Mouse (Mus musculus): ENCODE results near the gene Mrs2. TPM values are rescaled to one million over a fixed set of nuclear protein-coding genes. Genes with fewer than 3 reads are reported as not detected.

Gene Mrs2
- polyA plus RNA-seq, 1 experiment = 11.3 TPM

DNA sequence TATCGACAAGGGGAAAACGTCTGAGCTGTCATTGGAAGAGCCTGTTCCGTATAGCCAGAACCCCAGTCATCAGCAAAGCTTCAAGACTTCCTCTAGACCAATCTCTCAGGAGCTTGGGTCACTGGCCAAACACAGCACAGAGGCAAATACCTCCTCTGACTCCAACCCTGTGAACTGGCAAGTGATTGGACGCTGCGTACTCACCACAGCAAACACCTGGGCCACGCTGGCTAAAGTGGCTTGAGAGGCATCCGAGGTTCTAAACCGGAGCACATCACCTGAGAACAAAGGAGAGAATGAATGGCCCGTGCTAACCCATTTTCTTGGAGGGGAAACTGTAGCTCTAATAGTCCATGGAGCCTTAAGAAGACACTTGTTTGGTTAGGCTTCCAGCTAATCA lies 1.9 kb downstream of the Mrs2 start:
- H3K4me3 ChIP-seq (ENCODE audit: low read depth, low read length) = no peak overlapping the region

GRCm38 (mm10) chr13:25007115-25007514 lies 13.1 kb downstream of the Mrs2 start:
- H3K4me1 ChIP-seq (ENCODE audit: control insufficient read depth, insufficient read depth, insufficient read length, low read length) = no peaks in the 10 kb centered on the region
- H3K27me3 ChIP-seq (ENCODE audit: control insufficient read depth, insufficient read depth, low read length) = no peaks in the 10 kb centered on the region
- H3K27ac ChIP-seq (ENCODE audit: insufficient read depth, low read depth, low read length) = no peak overlapping the region
- peaks cover 26% of the 10 kb centered on the region for H3K36me3 ChIP-seq (ENCODE audit: control insufficient read depth, insufficient read depth, low read length)
- no peak overlapping the region for H3K4me3 ChIP-seq (ENCODE audit: low read depth, low read length)
- WGBS = 62% methylated on average over 8 of the region's 8 CpGs
- no peak for TF ChIP-seq POLR2A (IDR thresholded peaks at IDR 0.05; ENCODE audit: low read depth, low read length)
- TF ChIP-seq CTCF (IDR thresholded peaks at IDR 0.05; ENCODE audit: extremely low read depth, insufficient read length, insufficient replicate concordance, low read depth, low read length) = no peak

More for the DNA sequence above, 1.9 kb downstream of the Mrs2 start:
- peaks cover 6% of the 10 kb centered on the region for H3K36me3 ChIP-seq (ENCODE audit: control insufficient read depth, insufficient read depth, low read length)
- no peak overlapping the region for H3K27ac ChIP-seq (ENCODE audit: insufficient read depth, low read depth, low read length)
- H3K4me1 ChIP-seq (ENCODE audit: control insufficient read depth, insufficient read depth, insufficient read length, low read length) = peaks cover 9% of the 10 kb centered on the region; the same call in 1 of the 2 replicates
- WGBS = 78% methylated on average over 9 of the region's 9 CpGs
- no peaks in the 10 kb centered on the region for H3K27me3 ChIP-seq (ENCODE audit: control insufficient read depth, insufficient read depth, low read length)
- TF ChIP-seq CTCF (IDR thresholded peaks at IDR 0.05; ENCODE audit: extremely low read depth, insufficient read length, insufficient replicate concordance, low read depth, low read length) (no peak), POLR2A (IDR thresholded peaks at IDR 0.05; ENCODE audit: low read depth, low read length) (no peak)

GRCm38 (mm10) chr13:25002965-25003364 lies 17.2 kb downstream of the Mrs2 start:
- no peak overlapping the region for H3K27ac ChIP-seq (ENCODE audit: insufficient read depth, low read depth, low read length)
- no peaks in the 10 kb centered on the region for H3K27me3 ChIP-seq (ENCODE audit: control insufficient read depth, insufficient read depth, low read length)
- H3K4me1 ChIP-seq (ENCODE audit: control insufficient read depth, insufficient read depth, insufficient read length, low read length) = peaks cover 7% of the 10 kb centered on the region; the same call in 1 of the 2 replicates
- no peak overlapping the region for H3K4me3 ChIP-seq (ENCODE audit: low read depth, low read length)
- no peak for TF ChIP-seq CTCF (IDR thresholded peaks at IDR 0.05; ENCODE audit: extremely low read depth, insufficient read length, insufficient replicate concordance, low read depth, low read length)
- no peak for TF ChIP-seq POLR2A (IDR thresholded peaks at IDR 0.05; ENCODE audit: low read depth, low read length)
- H3K36me3 ChIP-seq (ENCODE audit: control insufficient read depth, insufficient read depth, low read length) = peaks cover 53% of the 10 kb centered on the region

GRCm38 (mm10) chr13:24999538-24999937 lies 20.6 kb downstream of the Mrs2 start:
- WGBS = 33% methylated on average over 2 of the region's 2 CpGs
- Histone ChIP-seq H3K27me3 (ENCODE audit: control insufficient read depth, insufficient read depth, low read length) (no peaks in the 10 kb centered on the region), H3K27ac (ENCODE audit: insufficient read depth, low read depth, low read length) (no peak overlapping the region), H3K36me3 (ENCODE audit: control insufficient read depth, insufficient read depth, low read length) (peaks cover 72% of the 10 kb centered on the region), H3K4me1 (ENCODE audit: control insufficient read depth, insufficient read depth, insufficient read length, low read length) (peaks cover 7% of the 10 kb centered on the region; the same call in 1 of the 2 replicates), H3K4me3 (ENCODE audit: low read depth, low read length) (no peak overlapping the region)
- TF ChIP-seq CTCF (IDR thresholded peaks at IDR 0.05; ENCODE audit: extremely low read depth, insufficient read length, insufficient replicate concordance, low read depth, low read length) (no peak), POLR2A (IDR thresholded peaks at IDR 0.05; ENCODE audit: low read depth, low read length) (no peak)

DNA sequence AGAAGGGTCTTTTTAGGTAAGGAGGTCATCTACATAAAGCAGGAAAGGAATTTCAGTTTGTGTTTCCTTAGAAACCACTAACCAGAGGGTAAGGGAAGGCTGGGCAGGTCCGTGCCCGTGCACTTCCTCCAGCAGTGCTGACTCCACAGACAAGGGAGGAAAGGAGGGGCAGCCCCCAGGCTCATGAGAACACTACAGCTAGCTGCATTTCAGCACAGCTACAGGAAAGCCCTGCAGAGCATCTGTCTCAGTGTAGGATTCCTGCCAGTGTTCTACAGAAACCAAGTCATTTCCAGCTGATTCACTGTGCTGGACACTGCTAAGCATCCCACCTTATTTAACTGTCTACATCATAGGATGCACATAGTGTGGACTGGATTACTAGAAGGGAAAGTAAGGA lies 27.0 kb downstream of the Mrs2 start:
- no peaks in the 10 kb centered on the region for H3K4me1 ChIP-seq (ENCODE audit: control insufficient read depth, insufficient read depth, insufficient read length, low read length)
- no peak overlapping the region for H3K4me3 ChIP-seq (ENCODE audit: low read depth, low read length)
- no peaks in the 10 kb centered on the region for H3K27me3 ChIP-seq (ENCODE audit: control insufficient read depth, insufficient read depth, low read length)
- 64% methylated on average over 2 of the region's 2 CpGs for WGBS
- peaks cover 69% of the 10 kb centered on the region for H3K36me3 ChIP-seq (ENCODE audit: control insufficient read depth, insufficient read depth, low read length)
- TF ChIP-seq CTCF (IDR thresholded peaks at IDR 0.05; ENCODE audit: extremely low read depth, insufficient read length, insufficient replicate concordance, low read depth, low read length) (no peak), POLR2A (IDR thresholded peaks at IDR 0.05; ENCODE audit: low read depth, low read length) (no peak)
- no peak overlapping the region for H3K27ac ChIP-seq (ENCODE audit: insufficient read depth, low read depth, low read length)

GRCm38 (mm10) chr13:24989006-24989405 lies 31.2 kb downstream of the Mrs2 start:
- H3K27me3 ChIP-seq (ENCODE audit: control insufficient read depth, insufficient read depth, low read length) = no peaks in the 10 kb centered on the region
- TF ChIP-seq POLR2A (IDR thresholded peaks at IDR 0.05; ENCODE audit: low read depth, low read length) (no peak), CTCF (IDR thresholded peaks at IDR 0.05; ENCODE audit: extremely low read depth, insufficient read length, insufficient replicate concordance, low read depth, low read length) (no peak)
- no peak overlapping the region for H3K27ac ChIP-seq (ENCODE audit: insufficient read depth, low read depth, low read length)
- WGBS = 63% methylated on average over 6 of the region's 6 CpGs
- no peaks in the 10 kb centered on the region for H3K4me1 ChIP-seq (ENCODE audit: control insufficient read depth, insufficient read depth, insufficient read length, low read length)
- H3K36me3 ChIP-seq (ENCODE audit: control insufficient read depth, insufficient read depth, low read length) = peaks cover 41% of the 10 kb centered on the region
- no peak overlapping the region for H3K4me3 ChIP-seq (ENCODE audit: low read depth, low read length)

GRCm38 (mm10) chr13:24988391-24988790 lies 31.8 kb downstream of the Mrs2 start:
- WGBS = 39% methylated on average over 7 of the region's 7 CpGs
- TF ChIP-seq CTCF (IDR thresholded peaks at IDR 0.05; ENCODE audit: extremely low read depth, insufficient read length, insufficient replicate concordance, low read depth, low read length) (peak; percentile 68; the same call in 1 of the 2 replicates), POLR2A (IDR thresholded peaks at IDR 0.05; ENCODE audit: low read depth, low read length) (no peak)
- H3K36me3 ChIP-seq (ENCODE audit: control insufficient read depth, insufficient read depth, low read length) = peaks cover 38% of the 10 kb centered on the region

More at GRCm38 (mm10) chr13:24988391-24988790, 31.8 kb downstream of the Mrs2 start:
- Histone ChIP-seq H3K4me1 (ENCODE audit: control insufficient read depth, insufficient read depth, insufficient read length, low read length) (no peaks in the 10 kb centered on the region), H3K27ac (ENCODE audit: insufficient read depth, low read depth, low read length) (no peak overlapping the region), H3K4me3 (ENCODE audit: low read depth, low read length) (no peak overlapping the region), H3K27me3 (ENCODE audit: control insufficient read depth, insufficient read depth, low read length) (no peaks in the 10 kb centered on the region)

Data from small intestine, adult 2 months (tissue).